Mouse (Mus musculus) heart, adult 8-10 months (tissue): ENCODE results near the gene Foxo3. TPM values are rescaled to one million over a fixed set of nuclear protein-coding genes. Genes with fewer than 3 reads are reported as not detected.

ENCODE experiments used
- DNase-seq: peaks from one replicate; pipeline ENCODE4 v3.0.0; 2022; ENCODE audit warnings: low spot score
- total RNA-seq, 4 experiments: library from RNA; stranded (reverse); gene quantifications; 2 replicates each; pipeline ENCODE4 v1.2.4; 2022

Gene Foxo3
- total RNA-seq, 4 experiments from 2014 or later: 67.9 to 93.5 (median 80.4) TPM

- no peak for DNase-seq
Measured at GRCm38 (mm10) chr10:42186941-42187401, 89.6 kb downstream of the Foxo3 start.

GRCm38 (mm10) chr10:42180333-42180732, 96.2 kb downstream of the Foxo3 start:
- no peak for DNase-seq

- DNase-seq: no peak
Measured at GRCm38 (mm10) chr10:42178751-42179150, 97.8 kb downstream of the Foxo3 start.

GRCm38 (mm10) chr10:42177771-42178674, 98.5 kb downstream of the Foxo3 start:
- no peak for DNase-seq

- DNase-seq: no peak
Measured at GRCm38 (mm10) chr10:42174283-42174682, 102.3 kb downstream of the Foxo3 start.

GRCm38 (mm10) chr10:42173839-42174238, 102.7 kb downstream of the Foxo3 start:
- no peak for DNase-seq

- peak; percentile 67 for DNase-seq
Measured at GRCm38 (mm10) chr10:42170889-42171347, 105.6 kb downstream of the Foxo3 start.

- no peak for DNase-seq
Measured at GRCm38 (mm10) chr10:42170201-42170600, 106.4 kb downstream of the Foxo3 start.

- no peak for DNase-seq
Measured at GRCm38 (mm10) chr10:42154727-42155126, 121.8 kb downstream of the Foxo3 start.

- no peak for DNase-seq
Measured at GRCm38 (mm10) chr10:42152426-42153205, 123.9 kb downstream of the Foxo3 start.

GRCm38 (mm10) chr10:42149767-42150166, 126.8 kb downstream of the Foxo3 start:
- DNase-seq: no peak

- DNase-seq: no peak
Measured at GRCm38 (mm10) chr10:42148326-42148725, 128.2 kb downstream of the Foxo3 start.

- no peak for DNase-seq
Measured at GRCm38 (mm10) chr10:42145221-42145620, 131.3 kb downstream of the Foxo3 start.

- no peak for DNase-seq
Measured at GRCm38 (mm10) chr10:42144788-42145187, 131.8 kb downstream of the Foxo3 start.

GRCm38 (mm10) chr10:42144176-42144575, 132.4 kb downstream of the Foxo3 start:
- DNase-seq: no peak

- DNase-seq: no peak
Measured at GRCm38 (mm10) chr10:42142791-42143190, 133.8 kb downstream of the Foxo3 start.

- no peak for DNase-seq
Measured at GRCm38 (mm10) chr10:42142081-42142480, 134.5 kb downstream of the Foxo3 start.

- DNase-seq: no peak
Measured at GRCm38 (mm10) chr10:42139749-42140148, 136.8 kb downstream of the Foxo3 start.

- no peak for DNase-seq
Measured at GRCm38 (mm10) chr10:42134759-42135702, 141.5 kb downstream of the Foxo3 start.
